Mouse (Mus musculus) midbrain, embryonic 15.5 days (tissue): ENCODE data around the gene Gm4881. TPM values are rescaled to one million over a fixed set of nuclear protein-coding genes. Genes with fewer than 3 reads are reported as not detected.

Experiments
- ATAC-seq: fragments of 200-750 bp; cut with Nextera tagmentation; replicated peaks from 2 replicates; pipeline ENCODE4 v1.8.0; 2017; ENCODE audit warnings: moderate TSS enrichment
- H3K27ac ChIP-seq: fragments of 300-500 bp; sonication (generic); 2 replicates; pipeline ENCODE4 v1.5.1; 2015; ENCODE audit warnings: mild to moderate bottlenecking, inconsistent platforms
- H3K27me3 ChIP-seq: fragments of 300-500 bp; sonication (generic); replicated peaks from 2 replicates; pipeline ENCODE4 v1.6.1; 2015; ENCODE audit warnings: inconsistent platforms
- H3K36me3 ChIP-seq: fragments of 300-500 bp; sonication (generic); replicated peaks from 2 replicates; pipeline ENCODE4 v1.6.1; 2015; ENCODE audit warnings: inconsistent platforms
- H3K4me1 ChIP-seq: fragments of 300-500 bp; sonication (generic); 2 replicates; pipeline ENCODE4 v1.6.1; 2015; ENCODE audit warnings: inconsistent platforms
- H3K4me2 ChIP-seq: fragments of 300-500 bp; sonication (generic); 2 replicates; pipeline ENCODE4 v1.6.1; 2015; ENCODE audit warnings: inconsistent platforms, mild to moderate bottlenecking, moderate library complexity
- H3K4me3 ChIP-seq: fragments of 300-500 bp; sonication (generic); 2 replicates; pipeline ENCODE4 v1.5.1; 2015; ENCODE audit warnings: mild to moderate bottlenecking, inconsistent platforms
- H3K9ac ChIP-seq: fragments of 300-500 bp; sonication (generic); 2 replicates; pipeline ENCODE4 v1.6.1; 2015; ENCODE audit warnings: mild to moderate bottlenecking, inconsistent platforms
- H3K9me3 ChIP-seq: fragments of 300-500 bp; sonication (generic); 2 replicates; pipeline ENCODE4 v1.6.1; 2016; ENCODE audit warnings: inconsistent platforms
- WGBS: fragments of 180-500 bp; shearing (Covaris S2); methylation state at CpG from one replicate; pipeline ENCODE4 v1.1.7; 2015; ENCODE audit warnings: mixed read lengths; 5-methylcytosine and 5-hydroxymethylcytosine counted together
- polyA plus RNA-seq: library from polyadenylated mRNA; unstranded; fragments of >200 nt; fragmentation: Nextera tagmentation; extraction: Ambion mirVana; gene quantifications from 2 replicates; pipeline ENCODE4 v1.2.1, GENCODE M21; 2015

Gene Gm4881
- polyA plus RNA-seq, 1 experiment from 2014 or later = 6.4 TPM

DNA sequence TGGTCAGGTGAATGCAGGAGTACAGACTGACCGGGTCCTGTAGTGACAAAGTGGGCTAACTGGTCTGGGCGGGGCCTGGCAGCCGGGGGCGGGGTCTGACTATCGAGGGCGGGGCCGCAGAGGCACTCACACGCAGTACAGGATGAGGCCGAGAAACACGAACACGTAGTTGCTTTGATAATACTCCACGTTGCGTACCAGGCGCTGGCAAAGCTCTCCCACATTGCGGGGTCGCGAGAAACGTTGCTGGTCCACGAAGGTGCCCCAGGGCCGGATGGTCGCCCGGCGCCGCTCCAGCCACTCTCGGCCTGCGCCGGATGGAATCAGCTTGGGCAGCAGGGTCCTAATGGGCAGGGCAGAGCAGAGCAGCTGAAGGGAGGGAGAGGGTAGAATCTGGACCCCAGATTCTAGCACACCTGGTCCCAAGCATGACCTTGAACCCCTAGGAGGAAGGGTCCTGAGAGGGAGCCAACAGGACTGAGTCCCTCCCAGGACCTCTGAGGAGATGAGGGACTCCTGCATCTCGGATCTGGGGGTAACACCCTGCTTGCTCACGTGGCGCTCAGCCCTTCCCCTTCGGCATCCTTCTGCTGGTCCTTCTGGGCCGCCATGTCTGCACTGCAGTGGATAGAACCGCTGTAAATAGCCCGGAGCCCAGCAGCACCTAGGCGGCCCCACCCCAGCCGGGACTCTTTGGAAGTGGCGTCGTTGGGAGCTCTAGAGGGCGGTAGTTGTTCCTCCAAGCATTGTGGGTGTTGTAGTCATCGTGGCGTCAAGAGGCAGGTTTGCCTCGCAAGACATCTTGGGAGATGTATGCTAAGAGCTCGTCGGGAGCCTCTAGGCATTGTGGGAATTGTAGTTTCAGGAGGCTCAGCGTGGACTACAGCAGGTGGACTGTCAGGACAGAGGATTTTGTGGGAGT lies 27.9 kb upstream of the Gm4881 start, which contains the start of gene Rabac1:
Rabac1 (minus strand) TSS at position 783 of the 922 bp plus-strand sequence.
- Histone ChIP-seq H3K27me3 (no peaks in the 10 kb centered on the region), H3K27ac (peak within 1 kb of the TSS; percentile 80), H3K9me3 (no peaks in the 10 kb centered on the region), H3K36me3 (peaks cover under 1% of the 10 kb centered on the region; the same call in 1 of the 2 replicates), H3K4me3 (peak within 1 kb of the TSS; percentile 75), H3K4me1 (peaks cover 14% of the 10 kb centered on the region), H3K9ac (peak within 1 kb of the TSS; percentile 76), H3K4me2 (peak within 1 kb of the TSS; percentile 76)
- peak; percentile 92 for ATAC-seq
- under 1% methylated on average over 45 of the region's 45 CpGs for WGBS

DNA sequence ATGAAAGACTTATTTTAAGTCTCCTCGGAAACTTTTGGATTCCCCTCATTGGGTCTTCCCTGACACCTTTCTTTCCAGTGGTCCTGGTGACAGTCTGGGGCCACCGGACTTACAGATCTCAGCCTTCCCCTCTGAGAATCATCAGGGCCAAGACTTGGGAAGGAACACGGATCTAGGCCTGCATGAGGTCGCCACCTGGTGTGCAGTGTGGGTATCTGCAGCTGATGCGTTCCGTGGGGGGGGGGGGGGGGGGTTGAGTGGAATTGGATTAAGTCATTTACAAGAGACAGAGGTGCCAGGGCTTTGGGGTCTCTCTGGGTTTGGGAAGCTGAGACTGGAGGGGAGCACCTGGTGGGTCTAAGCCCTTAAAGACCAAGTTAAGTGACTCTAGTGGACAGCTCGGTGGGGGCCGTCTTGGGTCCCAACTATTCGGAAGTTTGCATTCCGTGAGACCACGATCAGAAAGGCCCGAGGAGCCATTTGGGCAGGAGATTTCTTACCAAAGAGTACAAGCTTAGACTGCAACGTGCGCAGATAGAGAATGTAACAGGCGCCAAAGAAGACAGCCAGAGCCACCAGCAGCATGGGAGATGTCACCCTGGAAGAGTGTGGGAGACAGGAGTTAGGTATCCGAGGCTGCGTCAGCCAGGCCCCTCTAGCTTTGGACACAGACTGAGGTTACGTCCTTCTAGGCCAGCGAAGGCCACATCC lies 27.1 kb upstream of the Gm4881 start:
- Histone ChIP-seq H3K36me3 (no peaks in the 10 kb centered on the region), H3K27me3 (no peaks in the 10 kb centered on the region), H3K4me3 (peak overlapping the region; percentile 75), H3K9me3 (no peaks in the 10 kb centered on the region), H3K4me1 (peaks cover 14% of the 10 kb centered on the region), H3K4me2 (peak overlapping the region; percentile 76), H3K27ac (peak overlapping the region; percentile 80), H3K9ac (peak overlapping the region; percentile 76)
- peak; percentile 12; the same call in 1 of the 2 replicates for ATAC-seq
- 8% methylated on average over 19 of the region's 19 CpGs for WGBS

- Histone ChIP-seq H3K9me3 (no peaks in the 10 kb centered on the region), H3K4me2 (no peak overlapping the region), H3K27me3 (no peaks in the 10 kb centered on the region), H3K4me3 (no peak overlapping the region), H3K27ac (no peak overlapping the region), H3K9ac (no peak overlapping the region), H3K36me3 (no peaks in the 10 kb centered on the region), H3K4me1 (peaks cover 14% of the 10 kb centered on the region)
- ATAC-seq = no peak
- WGBS = 94% methylated on average over 3 of the region's 3 CpGs
Measured at GRCm38 (mm10) chr7:24970341-24970740, 26.0 kb upstream of the Gm4881 start.

- no peak overlapping the region for H3K27ac ChIP-seq
- no peaks in the 10 kb centered on the region for H3K36me3 ChIP-seq
- H3K4me2 ChIP-seq = no peak overlapping the region
- H3K9me3 ChIP-seq = no peaks in the 10 kb centered on the region
- 82% methylated on average over 12 of the region's 12 CpGs for WGBS
- ATAC-seq = no peak
- H3K4me1 ChIP-seq = peaks cover 14% of the 10 kb centered on the region
- no peak overlapping the region for H3K4me3 ChIP-seq
- H3K9ac ChIP-seq = no peak overlapping the region
- no peaks in the 10 kb centered on the region for H3K27me3 ChIP-seq
Measured at GRCm38 (mm10) chr7:24969805-24970204, 25.5 kb upstream of the Gm4881 start.

DNA sequence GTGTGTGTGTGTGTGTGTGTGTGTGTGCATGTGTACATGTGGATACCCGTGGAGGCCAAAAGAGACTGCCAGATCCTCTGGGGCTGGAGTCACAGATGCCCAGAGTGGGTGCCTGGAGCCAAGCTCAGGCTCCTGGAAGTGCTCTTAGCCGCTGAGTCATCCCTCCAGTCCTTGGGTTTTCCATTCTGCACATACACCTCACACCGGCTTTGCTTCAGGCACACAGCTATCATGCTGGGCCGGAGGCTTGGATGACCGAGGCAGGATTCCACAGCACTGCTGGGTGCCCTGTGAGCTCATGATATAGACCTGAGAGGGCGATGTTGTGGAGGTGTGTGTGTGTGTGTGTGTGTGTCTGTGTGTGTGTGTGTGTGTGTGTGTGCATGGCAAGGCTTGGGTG lies 24.2 kb upstream of the Gm4881 start:
- ATAC-seq = no peak
- 68% methylated on average over 6 of the region's 6 CpGs for WGBS
- no peak overlapping the region for H3K4me2 ChIP-seq
- H3K9ac ChIP-seq = no peak overlapping the region
- H3K4me1 ChIP-seq = peaks cover 14% of the 10 kb centered on the region
- no peaks in the 10 kb centered on the region for H3K9me3 ChIP-seq
- no peaks in the 10 kb centered on the region for H3K27me3 ChIP-seq
- H3K36me3 ChIP-seq = no peaks in the 10 kb centered on the region
- no peak overlapping the region for H3K4me3 ChIP-seq
- H3K27ac ChIP-seq = no peak overlapping the region

GRCm38 (mm10) chr7:24967966-24968365 lies 23.7 kb upstream of the Gm4881 start:
- Histone ChIP-seq H3K36me3 (no peaks in the 10 kb centered on the region), H3K27me3 (no peaks in the 10 kb centered on the region), H3K4me1 (peaks cover 14% of the 10 kb centered on the region), H3K27ac (no peak overlapping the region), H3K4me3 (no peak overlapping the region), H3K4me2 (no peak overlapping the region), H3K9ac (no peak overlapping the region), H3K9me3 (no peaks in the 10 kb centered on the region)
- ATAC-seq = no peak
- 86% methylated on average over 8 of the region's 8 CpGs for WGBS

GRCm38 (mm10) chr7:24964897-24965535 lies 20.7 kb upstream of the Gm4881 start:
- ATAC-seq = no peak

GRCm38 (mm10) chr7:24964288-24964687 lies 20.0 kb upstream of the Gm4881 start:
- Histone ChIP-seq H3K27ac (no peak overlapping the region), H3K4me1 (no peaks in the 10 kb centered on the region), H3K4me2 (no peak overlapping the region), H3K9ac (no peak overlapping the region), H3K36me3 (no peaks in the 10 kb centered on the region), H3K9me3 (no peaks in the 10 kb centered on the region), H3K27me3 (no peaks in the 10 kb centered on the region), H3K4me3 (no peak overlapping the region)
- no peak for ATAC-seq
- WGBS = 87% methylated on average over 2 of the region's 2 CpGs

More at GRCm38 (mm10) chr7:24964897-24965535, 20.7 kb upstream of the Gm4881 start:
- Histone ChIP-seq H3K4me1 (no peaks in the 10 kb centered on the region), H3K9ac (no peak overlapping the region), H3K27ac (no peak overlapping the region), H3K4me2 (no peak overlapping the region), H3K27me3 (no peaks in the 10 kb centered on the region), H3K9me3 (no peaks in the 10 kb centered on the region), H3K36me3 (no peaks in the 10 kb centered on the region), H3K4me3 (no peak overlapping the region)
- WGBS = 12% methylated on average over 5 of the region's 5 CpGs

DNA sequence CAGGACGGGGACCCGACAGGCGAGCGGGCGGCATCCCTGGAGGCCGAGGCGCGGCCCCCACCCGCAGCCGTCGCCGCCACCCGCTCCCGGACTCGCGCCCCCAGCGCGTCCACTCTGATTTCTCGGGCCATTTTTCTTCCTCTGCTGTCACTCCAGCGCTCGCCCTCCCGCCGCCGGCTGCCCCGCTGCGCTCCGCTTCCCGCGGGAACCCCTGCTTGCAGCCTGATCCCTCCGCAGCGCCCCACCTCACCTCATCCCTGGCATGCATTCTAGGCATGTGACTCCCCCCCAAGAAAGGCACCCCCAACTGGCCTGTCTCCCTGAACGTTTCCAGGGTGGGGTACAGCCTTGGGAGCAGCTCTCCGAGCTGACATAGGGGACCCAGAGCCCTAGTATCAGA lies 10.9 kb upstream of the Gm4881 start:
- H3K4me1 ChIP-seq = peaks cover 17% of the 10 kb centered on the region
- H3K4me3 ChIP-seq = peak overlapping the region; percentile 29
- peak overlapping the region; percentile 53 for H3K4me2 ChIP-seq
- no peaks in the 10 kb centered on the region for H3K36me3 ChIP-seq
- peak overlapping the region; percentile 23; the same call in 1 of the 2 replicates for H3K9ac ChIP-seq
- ATAC-seq = no peak
- peaks cover 58% of the 10 kb centered on the region for H3K27me3 ChIP-seq
- no peaks in the 10 kb centered on the region for H3K9me3 ChIP-seq
- 4% methylated on average over 16 of the region's 33 CpGs for WGBS
- H3K27ac ChIP-seq = no peak overlapping the region

DNA sequence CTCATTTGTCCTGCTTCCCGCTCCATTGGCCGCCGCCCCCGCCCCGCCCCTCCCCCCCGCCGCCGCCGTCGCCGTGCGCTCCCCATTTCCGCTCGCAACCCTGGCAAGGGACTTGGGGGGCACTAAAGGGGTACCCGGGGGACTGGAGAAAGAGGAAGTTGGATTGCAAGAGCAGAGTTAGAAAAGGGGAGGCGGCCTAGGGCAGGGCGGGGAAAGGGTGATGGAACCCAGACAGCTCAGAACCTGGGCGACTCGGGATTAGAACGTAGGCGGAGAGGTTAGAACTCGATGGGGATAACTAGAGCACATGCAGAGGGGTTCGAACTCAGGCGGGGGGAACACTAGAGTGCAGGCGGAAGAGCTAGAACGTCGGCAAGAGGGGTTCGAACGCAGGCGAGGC lies 10.2 kb upstream of the Gm4881 start:
- H3K4me1 ChIP-seq = peaks cover 25% of the 10 kb centered on the region

DNA sequence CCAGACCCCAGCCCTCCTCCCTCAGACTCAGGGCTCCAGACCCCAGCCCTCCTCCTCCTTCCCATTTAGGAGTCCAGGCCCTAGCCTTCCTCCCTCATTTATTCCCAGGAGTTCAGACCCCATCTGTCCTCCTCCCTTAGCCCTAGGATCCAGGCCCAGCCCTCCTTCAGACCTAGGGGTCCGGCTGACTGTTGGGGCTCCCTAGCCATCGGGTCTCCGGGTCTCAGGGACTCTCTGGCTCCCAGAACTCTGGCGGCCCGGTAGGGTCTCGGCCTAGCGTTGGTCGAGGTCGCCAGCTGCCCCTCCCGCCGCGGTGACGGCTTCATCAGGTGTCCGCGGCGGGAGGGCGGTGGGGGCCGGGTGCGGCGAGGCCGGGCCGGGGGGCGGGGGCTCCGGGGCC lies 9.7 kb upstream of the Gm4881 start:
- Histone ChIP-seq H3K4me1 (peaks cover 29% of the 10 kb centered on the region), H3K4me2 (peak overlapping the region; percentile 53), H3K9ac (peak overlapping the region; percentile 10; the same call in 1 of the 2 replicates), H3K36me3 (no peaks in the 10 kb centered on the region), H3K27me3 (peaks cover 68% of the 10 kb centered on the region), H3K9me3 (no peaks in the 10 kb centered on the region), H3K4me3 (peak overlapping the region; percentile 29), H3K27ac (no peak overlapping the region)
- WGBS = 2% methylated on average over 23 of the region's 24 CpGs
- no peak for ATAC-seq

More for the DNA sequence above, 10.2 kb upstream of the Gm4881 start:
- no peaks in the 10 kb centered on the region for H3K9me3 ChIP-seq
- WGBS = 6% methylated on average over 17 of the region's 30 CpGs
- ATAC-seq = no peak; the same call in 1 of the 2 replicates
- H3K36me3 ChIP-seq = no peaks in the 10 kb centered on the region
- H3K9ac ChIP-seq = 0 out of 2 replicates have a peak overlapping the region, but pooled peaks have one; percentile 10
- H3K4me2 ChIP-seq = peak overlapping the region; percentile 53
- peaks cover 65% of the 10 kb centered on the region for H3K27me3 ChIP-seq
- H3K4me3 ChIP-seq = peak overlapping the region; percentile 29
- H3K27ac ChIP-seq = no peak overlapping the region
